Mouse (Mus musculus) skeletal muscle tissue, adult 2 months (tissue): ENCODE results near the gene Rbm20.
A peak's percentile ranks its signal among the peaks of the same experiment; 100 is the strongest.
"Not testable (repeated sequence)": the region's sequence is repeated elsewhere in the genome, so short reads cannot be mapped to it uniquely, and the experiment has no call there.

Experiments
- DNase-seq: peaks from one replicate; pipeline ENCODE4 v3.0.0-alpha.2; 2012; ENCODE audit warnings: low read depth, low spot score

Gene Rbm20

DNA sequence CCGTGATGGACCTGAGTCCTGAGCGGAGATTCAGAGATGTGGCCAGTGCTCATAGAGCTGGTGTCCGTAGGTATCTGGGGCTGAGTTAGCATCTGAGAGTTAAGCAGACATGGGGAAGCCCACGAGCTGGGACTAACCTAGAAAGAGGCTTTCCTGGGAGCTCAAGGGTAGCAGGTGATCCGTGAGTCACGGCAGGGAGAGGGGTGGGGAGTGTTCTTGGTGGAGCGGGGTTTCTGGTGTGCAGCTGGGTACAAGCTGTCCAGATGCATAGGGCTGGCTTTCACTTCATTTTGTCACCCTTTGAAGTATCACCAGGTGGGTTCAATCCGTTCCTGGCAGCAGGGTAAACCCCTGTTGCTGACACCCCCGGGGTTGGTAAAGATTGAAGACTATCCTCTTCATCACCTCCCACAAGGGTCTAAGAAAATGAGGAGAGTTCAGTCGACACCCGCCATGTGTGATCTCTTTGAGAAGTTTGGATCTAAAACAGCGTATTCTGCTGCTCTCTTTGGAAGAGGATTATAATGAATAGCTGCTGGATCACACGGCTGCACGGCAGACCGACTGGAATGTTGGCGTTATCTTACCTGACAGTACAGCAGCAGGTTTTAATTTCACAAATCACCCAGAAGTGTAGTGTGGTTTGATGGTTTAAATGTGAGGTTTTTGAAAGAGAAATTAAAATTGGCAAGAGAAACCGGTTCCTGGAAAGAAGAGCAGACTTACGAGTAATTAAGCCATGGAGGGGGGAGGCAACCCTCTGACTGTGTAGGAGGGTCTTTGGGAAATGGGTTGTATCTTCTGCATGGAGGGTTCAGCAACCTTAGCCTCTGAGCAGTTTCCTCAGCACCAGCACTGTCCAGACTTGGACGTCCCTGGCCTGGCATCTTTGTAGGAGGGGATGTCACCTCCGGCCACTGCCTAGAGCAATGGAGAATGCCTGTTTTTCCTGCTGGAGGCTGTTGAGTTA lies 114.9 kb downstream of the Rbm20 start:
- no peak for DNase-seq

- peak; percentile 89 for DNase-seq
Measured at GRCm38 (mm10) chr19:53792976-53793897, 116.1 kb downstream of the Rbm20 start.

GRCm38 (mm10) chr19:53793994-53794890 lies 117.1 kb downstream of the Rbm20 start:
- no peak for DNase-seq

GRCm38 (mm10) chr19:53794996-53795395 lies 117.9 kb downstream of the Rbm20 start:
- DNase-seq, result no peak

DNA sequence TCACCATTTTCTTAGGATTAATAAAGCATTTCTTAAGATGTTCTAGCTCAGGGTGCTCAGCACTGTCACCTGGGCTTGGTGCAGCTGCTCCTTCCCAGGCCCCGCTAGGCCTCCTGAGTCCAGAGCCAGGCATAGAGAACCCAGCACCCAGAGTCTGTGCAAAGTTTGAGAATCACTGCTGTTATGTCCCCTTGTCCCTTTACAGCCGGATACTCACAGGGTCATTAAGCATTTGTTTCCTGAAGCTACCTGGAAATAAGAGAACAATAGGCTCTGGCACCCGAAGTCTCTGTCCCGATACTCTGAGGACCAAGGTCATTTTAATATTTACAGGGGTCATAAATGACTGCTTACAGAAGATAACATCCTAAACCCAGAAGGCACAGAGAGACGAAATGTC lies 118.9 kb downstream of the Rbm20 start:
- no peak for DNase-seq

DNA sequence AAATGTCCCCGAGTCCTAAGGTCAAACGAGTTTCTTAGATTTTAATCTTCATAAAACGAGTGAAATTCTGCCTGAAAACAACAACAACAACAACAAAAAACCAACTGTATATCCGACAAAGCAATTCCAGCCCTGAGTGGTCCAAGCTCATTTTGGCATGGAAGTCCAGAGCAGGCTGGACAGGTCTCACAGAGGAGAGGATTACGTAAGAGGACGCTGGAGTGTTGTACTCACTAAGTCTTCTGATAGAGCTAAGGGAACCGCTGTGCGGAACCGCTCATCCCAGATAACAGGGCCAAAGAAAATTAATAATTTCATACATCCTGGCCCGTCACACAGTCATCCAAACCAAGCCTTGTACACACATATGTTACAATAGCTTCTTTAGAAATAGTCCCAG lies 120.7 kb downstream of the Rbm20 start:
- DNase-seq, result no peak

GRCm38 (mm10) chr19:53799885-53800284 lies 122.8 kb downstream of the Rbm20 start:
- DNase-seq, result no peak

- no peak for DNase-seq
Measured at GRCm38 (mm10) chr19:53800365-53800999, 123.4 kb downstream of the Rbm20 start.

DNA sequence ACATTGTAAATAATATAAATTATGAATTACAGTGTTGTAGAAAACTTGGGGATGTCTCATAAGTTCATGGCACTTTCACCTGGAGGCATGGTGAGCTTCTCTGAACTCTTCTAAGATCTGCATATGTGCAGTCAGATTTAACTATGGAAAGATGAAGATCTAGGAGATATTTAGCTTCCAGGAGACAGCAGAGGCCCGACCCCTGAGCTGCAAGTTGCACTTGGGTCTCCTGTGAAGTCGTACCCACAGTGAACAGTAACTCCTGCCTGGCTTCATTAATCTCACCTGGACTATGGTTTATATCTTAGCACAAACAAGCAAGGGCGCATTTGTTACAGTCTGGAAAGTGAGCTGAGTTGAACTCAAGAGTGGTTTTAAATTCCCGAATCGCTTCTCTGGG lies 124.3 kb downstream of the Rbm20 start:
- DNase-seq, result no peak

- DNase-seq, result no peak
Measured at GRCm38 (mm10) chr19:53801789-53802683, 124.9 kb downstream of the Rbm20 start.

DNA sequence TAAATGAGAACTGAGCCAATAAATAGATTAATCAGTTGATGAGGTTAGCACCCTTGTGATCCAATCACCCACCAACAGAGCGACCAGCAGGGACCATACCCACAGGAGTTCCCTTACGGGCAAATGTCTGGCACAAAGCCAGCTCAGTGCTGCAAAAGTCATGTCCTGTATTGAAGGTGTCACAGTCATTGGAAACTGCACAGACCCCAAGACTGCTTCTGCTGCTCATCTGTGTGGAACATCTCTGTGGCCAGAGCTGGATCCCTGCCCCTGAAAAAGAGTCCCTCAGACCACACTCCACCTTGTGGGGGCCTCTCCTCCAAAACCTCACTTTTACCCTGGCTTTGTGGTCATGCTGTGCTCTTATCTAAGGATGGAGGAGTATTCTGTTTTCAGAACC lies 126.8 kb downstream of the Rbm20 start:
- no peak for DNase-seq

DNA sequence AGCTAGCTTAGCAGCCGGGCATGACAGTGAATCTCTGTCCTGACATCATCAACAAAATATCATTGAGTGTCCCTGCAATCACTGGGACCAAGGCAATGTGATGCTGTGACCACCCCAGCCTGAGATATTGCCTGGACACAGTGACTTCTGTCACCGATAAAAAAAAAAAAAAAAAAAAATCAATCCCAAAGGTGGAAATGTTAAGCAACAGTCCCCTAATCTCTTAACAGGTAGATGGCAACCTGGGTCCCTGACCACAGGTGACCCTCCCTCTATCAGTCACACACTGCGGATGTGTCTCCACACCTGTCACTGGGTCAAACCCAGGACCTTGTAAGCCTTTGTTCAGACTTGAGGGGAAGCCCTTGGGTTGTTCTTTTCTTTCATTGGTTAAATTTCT lies 128.0 kb downstream of the Rbm20 start:
- no peak for DNase-seq

DNA sequence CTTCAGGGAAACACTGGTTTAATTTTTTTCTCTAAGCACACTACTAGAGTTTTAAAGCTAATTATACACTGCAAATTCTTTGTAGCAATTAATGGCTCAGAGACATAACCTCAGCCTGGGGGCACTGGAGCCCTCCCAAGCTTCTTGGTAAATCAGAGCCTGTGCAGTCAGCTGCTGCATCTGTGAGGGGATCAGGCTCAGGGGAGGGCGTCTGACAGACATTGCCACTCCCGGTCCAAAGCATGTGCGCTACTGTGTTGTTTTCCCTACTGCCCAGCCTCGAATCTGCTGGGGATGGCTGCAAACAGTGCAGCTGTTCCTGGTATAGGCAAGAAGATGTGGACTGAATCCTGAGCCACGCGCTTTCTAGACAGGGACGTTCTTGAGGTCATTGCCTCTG lies 129.0 kb downstream of the Rbm20 start:
- DNase-seq, result no peak

GRCm38 (mm10) chr19:53806526-53807275 lies 129.6 kb downstream of the Rbm20 start:
- DNase-seq, result not testable (repeated sequence)

GRCm38 (mm10) chr19:53807276-53807801 lies 130.2 kb downstream of the Rbm20 start:
- no peak for DNase-seq

- DNase-seq, result no peak
Measured at GRCm38 (mm10) chr19:53808041-53808777, 131.1 kb downstream of the Rbm20 start.

DNA sequence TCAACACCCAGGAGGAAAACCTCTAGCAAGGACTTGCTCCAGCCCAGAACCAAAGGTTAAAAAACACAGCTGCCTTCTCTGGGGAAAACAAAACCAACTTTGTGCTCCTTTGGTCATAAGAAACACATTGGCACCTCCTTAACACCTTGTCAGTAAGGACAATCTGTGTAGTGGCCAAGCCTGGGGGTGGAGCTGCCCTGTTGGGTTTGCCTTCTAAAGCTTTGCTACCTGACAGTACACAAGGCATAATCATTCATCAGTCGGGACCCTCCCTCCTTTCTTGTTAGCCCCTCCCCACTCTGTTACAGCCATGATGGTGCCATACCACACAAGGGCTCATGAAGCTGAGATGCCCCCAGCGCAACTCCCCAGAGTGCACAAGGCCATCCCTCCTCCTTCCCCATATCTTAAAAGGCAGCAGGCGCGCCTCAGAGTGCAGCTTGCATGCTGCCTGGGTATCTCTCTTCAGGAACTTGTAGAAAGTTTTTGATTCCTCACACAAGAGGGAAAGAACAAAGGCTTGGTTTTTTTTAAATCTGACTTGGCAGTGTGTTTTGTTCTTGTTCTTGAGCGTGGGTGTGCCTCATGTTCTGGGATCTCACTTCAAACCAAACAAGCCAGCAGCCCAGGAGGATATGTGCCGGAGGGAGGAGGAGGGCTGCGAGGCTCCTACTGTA lies 132.2 kb downstream of the Rbm20 start:
- no peak for DNase-seq
